Mouse (Mus musculus) lung, embryonic 14.5 days (tissue): ENCODE measurements at regions not wholly inside any gene's neighbourhood (a gene's known extent, or its start where the extent isn't known, plus 50 kb on each side); places are given as distances from the start of the nearest gene placed in this dataset.

ENCODE experiments used
- ATAC-seq: fragments of 200-750 bp; cut with Nextera tagmentation; 2 replicates; pipeline ENCODE4 v1.8.0; 2017; ENCODE audit warnings: mild to moderate bottlenecking, moderate TSS enrichment, moderate library complexity; ENCODE audit not compliant: insufficient read depth
- DNase-seq: peaks from one replicate; pipeline ENCODE4 v3.0.0-alpha.2; 2015
- H3K27ac ChIP-seq: fragments of 300-500 bp; sonication (generic); 2 replicates; pipeline ENCODE4 v1.5.1; 2014; ENCODE audit warnings: low read depth, mild to moderate bottlenecking, moderate library complexity
- H3K27me3 ChIP-seq: fragments of 300-500 bp; sonication (generic); 2 replicates; pipeline ENCODE4 v1.6.1; 2014; ENCODE audit warnings: low read length, control low read depth; ENCODE audit not compliant: insufficient read depth
- H3K36me3 ChIP-seq: fragments of 300-500 bp; sonication (generic); 2 replicates; pipeline ENCODE4 v1.6.1; 2014; ENCODE audit warnings: control low read depth; ENCODE audit not compliant: insufficient read depth
- H3K4me1 ChIP-seq: fragments of 300-500 bp; sonication (generic); 2 replicates; pipeline ENCODE4 v1.6.1; 2014; ENCODE audit warnings: antibody characterized with exemption, control low read depth; ENCODE audit not compliant: insufficient read depth
- H3K4me2 ChIP-seq: fragments of 300-500 bp; sonication (generic); 2 replicates; pipeline ENCODE4 v1.6.1; 2014; ENCODE audit warnings: mild to moderate bottlenecking
- H3K4me3 ChIP-seq: fragments of 300-500 bp; sonication (generic); 2 replicates; pipeline ENCODE4 v1.5.1; 2014; ENCODE audit warnings: low read depth, low read length
- H3K9ac ChIP-seq: fragments of 300-500 bp; sonication (generic); 2 replicates; pipeline ENCODE4 v1.6.1; 2014
- H3K9me3 ChIP-seq: fragments of 300-500 bp; sonication (generic); 2 replicates; pipeline ENCODE4 v1.6.1; 2016; ENCODE audit warnings: low read depth, low read length, control low read depth
- CTCF ChIP-seq: IDR thresholded peaks from 2 replicates; pipeline ENCODE4 v1.5.1; 2016; ENCODE audit warnings: antibody characterized with exemption, low read depth
- WGBS: fragments of 180-500 bp; shearing (Covaris S2); extraction: QIAGEN DNeasy Blood & Tissue Kit; methylation state at CpG from one replicate; pipeline ENCODE4 v1.1.7; 2014; 5-methylcytosine and 5-hydroxymethylcytosine counted together

DNA sequence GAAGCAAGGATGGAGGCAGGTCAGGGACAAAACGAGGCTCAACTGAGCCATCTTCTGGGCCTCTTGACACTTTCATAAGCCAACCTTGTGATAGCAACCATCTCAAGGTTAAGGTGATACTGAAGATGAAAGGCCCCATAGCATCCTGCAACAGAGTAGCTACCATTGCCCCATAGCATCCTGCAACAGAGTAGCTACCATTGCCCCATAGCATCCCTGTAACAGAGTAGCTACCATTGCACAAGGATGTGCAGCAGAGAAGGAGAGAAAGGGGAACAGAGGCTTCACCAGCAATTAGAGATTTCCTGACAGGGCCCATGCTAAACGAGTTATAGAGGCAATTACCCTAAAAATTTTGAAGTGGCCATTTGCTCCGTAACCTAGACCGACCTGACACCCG lies 163.2 kb downstream of the Lmo4 start:
- Histone ChIP-seq H3K27me3 (no peaks in the 10 kb centered on the region), H3K9me3 (no peaks in the 10 kb centered on the region), H3K9ac (no peak overlapping the region), H3K4me3 (no peak overlapping the region), H3K4me2 (no peak overlapping the region), H3K36me3 (no peaks in the 10 kb centered on the region), H3K27ac (no peak overlapping the region), H3K4me1 (no peaks in the 10 kb centered on the region)
- WGBS, result 87% methylated on average over 5 of the region's 5 CpGs
- ATAC-seq (no peak), DNase-seq (no peak)
- TF ChIP-seq CTCF, result no peak

DNA sequence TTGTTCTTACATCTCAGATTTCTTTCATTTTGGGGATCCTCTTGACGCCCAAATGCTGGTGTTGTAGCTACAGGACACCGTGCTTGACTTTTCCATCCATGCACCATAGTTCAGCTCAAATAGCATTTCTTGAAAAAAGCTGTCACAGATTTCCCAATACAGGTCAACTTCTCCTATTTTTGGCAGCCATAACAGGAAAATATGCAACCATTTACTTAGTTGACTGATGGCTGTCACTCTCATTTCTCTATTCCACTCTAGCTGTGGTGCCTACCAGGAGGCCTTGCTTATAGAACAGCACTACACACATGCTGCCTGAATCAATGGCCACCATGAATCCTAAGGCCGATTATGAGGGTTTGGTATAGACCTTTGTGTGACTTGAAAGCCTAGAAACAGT lies 165.5 kb downstream of the Lmo4 start:
- Histone ChIP-seq H3K27ac (no peak overlapping the region), H3K9ac (no peak overlapping the region), H3K9me3 (no peaks in the 10 kb centered on the region), H3K4me2 (no peak overlapping the region), H3K4me3 (no peak overlapping the region), H3K27me3 (no peaks in the 10 kb centered on the region), H3K36me3 (no peaks in the 10 kb centered on the region), H3K4me1 (no peaks in the 10 kb centered on the region)
- no peak for ATAC-seq
- DNase-seq, result no peak
- TF ChIP-seq CTCF, result no peak
- WGBS, result 80% methylated on average over 3 of the region's 3 CpGs

DNA sequence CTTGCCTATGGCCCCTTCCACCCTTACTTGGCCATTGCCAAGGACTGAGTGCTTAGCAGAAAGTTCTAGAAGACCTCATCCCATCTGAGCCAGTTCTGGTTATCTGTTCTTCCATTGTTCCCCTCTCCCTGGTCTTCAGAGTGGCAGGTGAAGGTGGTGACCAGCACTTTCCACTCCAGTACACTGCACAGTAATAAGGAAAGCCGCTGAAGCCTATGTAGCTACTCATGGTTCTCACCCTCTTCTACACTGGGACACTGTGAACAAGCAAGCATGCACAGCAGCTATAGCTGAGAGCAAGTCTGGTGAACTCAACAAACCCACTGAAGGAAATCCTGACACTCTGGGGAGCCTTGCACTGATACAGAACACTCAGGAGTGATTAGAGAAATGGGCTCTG lies 175.4 kb downstream of the Lmo4 start:
- no peak for ATAC-seq
- no peaks in the 10 kb centered on the region for H3K36me3 ChIP-seq
- H3K9me3 ChIP-seq, result no peaks in the 10 kb centered on the region
- no peaks in the 10 kb centered on the region for H3K27me3 ChIP-seq
- DNase-seq, result no peak
- TF ChIP-seq CTCF, result no peak
- H3K4me3 ChIP-seq, result no peak overlapping the region
- no peak overlapping the region for H3K27ac ChIP-seq
- H3K4me2 ChIP-seq, result no peak overlapping the region
- no peaks in the 10 kb centered on the region for H3K4me1 ChIP-seq
- WGBS, result 80% methylated on average over 1 of the region's 1 CpGs
- no peak overlapping the region for H3K9ac ChIP-seq

DNA sequence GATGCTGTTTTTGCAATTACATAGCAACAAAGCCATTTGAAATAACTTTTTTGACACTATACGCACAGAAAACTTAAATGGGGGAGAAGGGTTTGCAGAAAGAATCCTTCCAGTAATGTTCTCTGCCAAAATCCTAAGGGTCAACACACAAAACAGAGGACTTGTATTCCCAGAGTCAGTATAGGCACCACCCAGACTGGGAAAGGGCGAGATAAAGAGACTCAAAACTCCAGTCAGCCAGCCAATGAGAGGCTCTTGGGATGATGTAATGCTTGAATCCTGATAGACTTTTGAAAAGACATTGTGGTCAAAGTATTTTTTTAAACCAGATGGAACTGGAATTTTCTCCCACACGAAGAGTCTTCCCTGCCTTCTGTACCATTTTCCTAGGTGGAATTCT lies 175.9 kb downstream of the Lmo4 start:
- Histone ChIP-seq H3K4me3 (no peak overlapping the region), H3K27ac (no peak overlapping the region), H3K36me3 (no peaks in the 10 kb centered on the region), H3K9me3 (no peaks in the 10 kb centered on the region), H3K27me3 (no peaks in the 10 kb centered on the region), H3K9ac (no peak overlapping the region), H3K4me1 (no peaks in the 10 kb centered on the region), H3K4me2 (no peak overlapping the region)
- TF ChIP-seq CTCF, result no peak
- DNase-seq, result no peak
- 71% methylated on average over 3 of the region's 3 CpGs for WGBS
- ATAC-seq, result no peak

DNA sequence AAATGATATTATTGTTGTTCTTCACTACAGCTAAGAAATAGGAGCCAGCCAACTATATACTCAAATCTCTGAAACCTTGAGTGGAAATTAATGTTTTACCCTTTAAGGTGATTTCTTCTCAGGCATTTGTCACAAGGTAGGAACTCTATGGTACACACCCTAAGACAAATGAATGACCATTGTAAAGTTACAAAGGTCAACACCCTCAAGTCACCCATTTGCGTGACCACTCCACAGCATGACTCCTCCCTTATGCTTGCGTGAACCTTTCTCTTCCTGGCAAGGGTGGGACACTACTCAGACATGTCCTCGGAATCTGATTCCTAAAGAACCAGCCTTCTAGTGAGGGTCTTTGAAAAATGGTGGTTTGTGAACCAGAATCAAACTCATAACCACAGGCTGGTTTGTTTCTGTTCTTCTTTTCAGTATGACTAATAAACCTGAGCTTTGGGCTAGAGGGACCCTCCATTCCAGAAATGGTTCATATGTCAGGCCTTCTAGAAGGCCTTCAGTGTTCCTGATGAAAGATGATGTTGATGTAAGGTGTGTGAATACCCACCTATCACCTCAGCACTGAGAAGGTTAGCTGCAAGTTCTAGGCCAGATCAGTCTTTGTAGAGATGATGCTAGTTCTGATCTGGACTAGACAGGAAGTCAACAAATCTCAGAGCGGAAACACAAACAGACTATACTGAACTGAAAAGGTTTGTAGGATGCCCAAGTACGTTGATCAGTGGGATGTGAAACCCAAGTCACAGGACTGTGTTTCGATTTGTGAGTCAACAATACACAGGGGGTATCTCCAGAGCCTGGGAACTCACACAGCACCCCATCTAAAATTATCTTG lies 177.7 kb downstream of the Lmo4 start:
- no peak for TF ChIP-seq CTCF
- ATAC-seq (no peak), DNase-seq (no peak)
- no peak overlapping the region for H3K4me3 ChIP-seq
- no peaks in the 10 kb centered on the region for H3K27me3 ChIP-seq
- H3K27ac ChIP-seq, result no peak overlapping the region
- H3K4me2 ChIP-seq, result no peak overlapping the region
- WGBS, result 83% methylated on average over 6 of the region's 6 CpGs
- no peaks in the 10 kb centered on the region for H3K9me3 ChIP-seq
- no peak overlapping the region for H3K9ac ChIP-seq
- no peaks in the 10 kb centered on the region for H3K36me3 ChIP-seq
- H3K4me1 ChIP-seq, result no peaks in the 10 kb centered on the region

DNA sequence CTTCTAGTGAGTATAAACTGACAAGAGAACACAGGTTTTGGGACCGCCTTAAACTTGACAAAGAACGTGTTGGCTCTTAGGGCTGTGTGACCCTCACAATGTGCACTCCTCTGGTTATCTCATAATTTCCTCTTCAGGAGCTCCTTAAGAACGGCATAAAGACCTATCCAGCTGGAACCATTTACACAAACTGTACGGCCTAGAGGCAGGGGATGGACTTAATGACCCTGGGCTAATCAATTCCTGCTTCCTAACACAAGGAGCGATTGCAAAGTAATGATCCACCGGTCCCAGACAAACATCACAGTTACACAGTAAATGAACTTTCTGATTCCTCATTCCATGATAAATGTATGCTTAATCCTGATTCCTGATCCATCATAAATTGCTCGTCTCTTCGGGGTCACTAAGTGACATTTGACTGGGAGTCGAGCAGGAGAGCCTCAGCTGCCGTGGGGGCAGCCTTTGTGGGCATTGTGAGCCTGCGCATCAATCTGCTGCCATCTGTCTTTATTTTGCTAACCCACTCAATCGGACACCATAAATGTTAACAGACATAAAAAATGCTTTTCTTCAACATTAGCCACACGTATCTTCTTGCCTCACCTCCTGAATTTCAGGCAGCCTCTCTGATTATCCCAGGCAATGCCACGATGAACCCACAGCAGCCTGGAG lies 179.4 kb downstream of the Lmo4 start:
- Histone ChIP-seq H3K4me1 (no peaks in the 10 kb centered on the region), H3K4me3 (no peak overlapping the region), H3K9ac (no peak overlapping the region), H3K27me3 (no peaks in the 10 kb centered on the region), H3K9me3 (no peaks in the 10 kb centered on the region), H3K27ac (no peak overlapping the region), H3K4me2 (no peak overlapping the region), H3K36me3 (no peaks in the 10 kb centered on the region)
- ATAC-seq (no peak), DNase-seq (no peak)
- TF ChIP-seq CTCF, result no peak
- WGBS, result 57% methylated on average over 14 of the region's 14 CpGs

DNA sequence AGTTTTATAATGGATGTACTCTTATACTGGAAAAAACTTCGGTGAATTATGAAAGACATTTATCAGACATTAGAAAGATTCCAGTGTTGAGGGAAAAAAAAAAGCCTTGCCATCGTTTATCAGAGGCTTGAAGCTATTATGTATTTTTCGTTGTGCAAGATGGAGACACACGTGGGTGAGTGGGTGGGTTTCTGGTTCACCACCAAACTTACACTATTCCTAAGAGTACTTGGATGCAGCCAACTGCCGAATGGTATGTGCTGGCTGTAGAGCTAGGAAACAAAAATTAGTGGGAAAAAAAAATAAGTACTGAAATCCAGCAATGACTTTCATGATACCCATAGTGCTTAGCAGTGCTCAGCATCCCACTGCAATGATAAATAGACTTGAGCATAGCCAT lies 180.8 kb downstream of the Lmo4 start:
- DNase-seq (no peak), ATAC-seq (no peak)
- Histone ChIP-seq H3K27ac (no peak overlapping the region), H3K27me3 (no peaks in the 10 kb centered on the region), H3K4me2 (no peak overlapping the region), H3K9ac (no peak overlapping the region), H3K9me3 (no peaks in the 10 kb centered on the region), H3K4me3 (no peak overlapping the region), H3K4me1 (no peaks in the 10 kb centered on the region), H3K36me3 (no peaks in the 10 kb centered on the region)
- 68% methylated on average over 5 of the region's 5 CpGs for WGBS
- TF ChIP-seq CTCF, result no peak
